Mouse (Mus musculus) gastrocnemius, postnatal 14 days (tissue): ENCODE results near the gene Chpf2. TPM values are rescaled to one million over a fixed set of nuclear protein-coding genes. Genes with fewer than 3 reads are reported as not detected.

Experiments used
- DNase-seq: peaks from one replicate; pipeline ENCODE4 v3.0.0; 2021; ENCODE audit warnings: mixed read lengths
- intact Hi-C: fragments of 180-260 bp; cut with DNase I; formaldehyde crosslinking; loops from one replicate; pipeline ENCODE4 v1.15.1; 2025; ENCODE audit warnings: low total_unique reads
- total RNA-seq, 2 experiments: library from RNA; stranded (reverse); gene quantifications; 2 replicates each; pipeline ENCODE4 v1.2.3; 2021

The Chpf2 gene
- total RNA-seq, 2 experiments from 2014 or later, result 15.8 to 17.9 TPM

DNA sequence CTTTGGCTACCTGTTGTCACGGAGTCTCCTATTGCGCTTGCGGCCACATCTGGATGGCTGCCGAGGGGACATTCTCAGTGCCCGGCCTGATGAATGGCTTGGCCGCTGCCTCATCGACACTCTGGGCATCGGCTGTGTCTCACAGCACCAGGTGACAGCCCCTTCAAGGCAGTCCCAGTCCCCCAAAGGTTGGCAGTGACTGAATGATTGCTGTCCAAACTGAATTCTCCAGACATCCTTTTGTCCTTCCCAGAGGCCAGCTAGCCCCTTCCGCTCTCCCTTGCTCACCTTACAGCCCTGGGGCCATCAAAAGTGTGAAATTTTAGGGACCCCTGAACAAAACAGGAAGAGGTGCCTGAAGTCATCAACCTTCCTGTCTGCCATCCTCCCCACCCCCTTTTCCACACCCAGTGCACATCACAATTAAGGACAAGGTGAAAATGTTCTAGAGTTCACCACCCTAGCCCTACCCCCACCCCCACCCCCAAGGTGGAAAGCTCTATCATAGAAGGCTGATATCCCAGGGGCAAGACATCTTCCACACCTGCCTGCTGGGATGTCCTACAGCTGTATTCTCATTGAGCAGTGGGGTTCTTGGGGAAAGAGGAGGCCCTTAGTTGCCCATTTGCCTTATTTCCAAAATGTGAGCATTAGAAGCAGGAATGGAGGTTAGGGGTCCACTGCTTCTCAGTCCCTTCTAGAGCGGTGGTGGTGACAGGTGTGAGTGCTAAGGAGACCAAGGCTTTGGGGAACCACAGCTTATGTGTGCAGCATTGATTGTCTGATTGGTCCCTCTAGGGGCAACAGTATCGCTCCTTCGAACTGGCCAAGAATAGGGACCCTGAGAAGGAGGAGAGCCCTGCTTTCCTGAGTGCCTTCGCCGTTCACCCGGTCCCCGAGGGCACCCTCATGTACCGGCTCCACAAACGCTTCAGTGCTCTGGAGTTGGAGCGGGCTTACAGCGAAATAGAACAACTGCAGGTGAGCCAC lies 3.3 kb downstream of the Chpf2 start:
- DNase-seq, result no peak
- intact Hi-C loops, result loop anchor here (5.0 kb wide), 1 partner anchor 58 kb away; no protein-coding TSS in a partner anchor

DNA sequence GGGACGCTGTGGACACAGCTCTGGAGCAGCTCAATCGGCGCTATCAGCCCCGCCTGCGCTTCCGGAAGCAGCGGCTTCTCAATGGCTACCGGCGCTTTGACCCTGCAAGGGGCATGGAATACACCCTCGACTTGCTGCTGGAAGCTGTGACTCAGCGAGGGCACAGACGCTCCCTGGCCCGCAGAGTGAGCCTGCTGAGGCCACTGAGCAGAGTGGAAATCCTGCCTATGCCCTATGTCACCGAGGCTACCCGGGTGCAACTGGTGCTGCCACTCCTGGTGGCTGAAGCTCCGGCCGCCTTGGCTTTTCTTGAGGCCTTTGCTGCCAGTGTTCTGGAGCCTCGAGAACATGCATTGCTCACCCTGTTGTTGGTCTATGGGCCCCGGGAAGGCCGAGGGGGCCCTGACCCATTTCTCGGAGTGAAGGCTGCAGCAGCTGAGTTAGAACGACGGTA lies 4.8 kb downstream of the Chpf2 start:
- intact Hi-C loops, result loop anchor here (5.0 kb wide), 1 partner anchor 59 kb away; no protein-coding TSS in a partner anchor
- DNase-seq, result no peak

DNA sequence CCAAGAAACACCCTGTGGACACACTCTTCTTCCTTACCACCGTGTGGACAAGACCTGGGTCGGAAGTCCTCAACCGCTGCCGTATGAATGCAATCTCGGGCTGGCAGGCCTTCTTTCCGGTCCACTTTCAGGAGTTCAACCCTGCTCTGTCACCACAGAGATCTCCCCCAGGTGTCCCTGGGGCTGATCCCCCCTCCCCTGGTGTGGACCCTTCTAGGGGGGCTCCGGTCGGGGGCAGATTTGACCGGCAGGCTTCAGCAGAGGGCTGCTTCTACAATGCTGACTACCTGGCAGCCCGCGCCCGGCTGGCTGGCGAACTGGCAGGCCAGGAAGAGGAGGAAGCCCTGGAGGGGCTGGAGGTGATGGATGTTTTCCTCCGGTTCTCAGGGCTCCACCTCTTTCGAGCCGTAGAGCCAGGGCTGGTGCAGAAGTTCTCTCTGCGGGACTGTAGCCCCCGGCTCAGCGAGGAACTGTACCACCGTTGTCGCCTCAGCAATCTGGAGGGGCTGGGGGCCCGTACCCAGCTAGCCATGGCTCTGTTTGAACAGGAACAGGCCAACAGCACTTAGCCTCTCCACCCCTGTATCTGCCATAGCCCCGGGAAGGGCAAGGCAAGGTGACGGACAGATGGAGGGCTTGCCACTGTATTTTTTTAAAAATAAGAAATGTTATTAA lies 5.4 kb downstream of the Chpf2 start:
- no peak for DNase-seq
- intact Hi-C loops, result loop anchor here (5.0 kb wide), 1 partner anchor 60 kb away; no protein-coding TSS in a partner anchor

DNA sequence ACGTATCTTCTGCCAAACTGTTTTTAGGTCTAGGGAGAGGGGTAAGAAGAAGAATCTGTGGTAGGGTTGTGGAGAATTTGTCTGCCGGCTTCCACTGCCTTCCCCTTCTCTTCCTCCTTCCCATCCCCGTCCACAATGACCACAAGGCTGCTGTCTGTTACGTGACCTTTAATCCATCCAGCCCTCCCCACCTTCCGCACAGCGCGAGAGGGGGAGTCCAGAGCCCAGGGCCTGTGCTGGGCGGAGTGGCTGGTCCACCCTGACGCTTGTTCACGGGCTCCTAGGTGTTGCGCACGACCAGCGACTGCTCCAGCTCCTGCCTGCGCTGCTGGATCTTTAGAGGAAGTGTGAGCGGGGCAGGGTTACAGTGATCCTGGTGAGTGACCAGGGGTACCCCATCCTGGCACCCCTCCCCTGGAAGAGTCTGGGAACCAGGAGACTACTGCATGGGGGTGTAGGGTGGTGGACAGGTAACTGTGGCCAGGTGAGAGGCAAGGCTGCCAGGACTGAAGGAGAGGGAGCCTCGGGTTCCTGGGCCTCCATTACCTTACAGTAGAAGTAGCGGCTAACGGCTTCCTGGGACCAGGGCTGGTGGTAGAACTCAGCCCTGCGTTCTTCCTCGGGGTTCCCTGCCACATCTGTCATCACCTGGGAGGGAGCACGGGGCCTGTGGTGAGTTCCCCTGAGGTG lies 6.1 kb downstream of the Chpf2 start:
- no peak for DNase-seq
- intact Hi-C loops, result loop anchor here (5.0 kb wide), 1 partner anchor 60 kb away; no protein-coding TSS in a partner anchor

DNA sequence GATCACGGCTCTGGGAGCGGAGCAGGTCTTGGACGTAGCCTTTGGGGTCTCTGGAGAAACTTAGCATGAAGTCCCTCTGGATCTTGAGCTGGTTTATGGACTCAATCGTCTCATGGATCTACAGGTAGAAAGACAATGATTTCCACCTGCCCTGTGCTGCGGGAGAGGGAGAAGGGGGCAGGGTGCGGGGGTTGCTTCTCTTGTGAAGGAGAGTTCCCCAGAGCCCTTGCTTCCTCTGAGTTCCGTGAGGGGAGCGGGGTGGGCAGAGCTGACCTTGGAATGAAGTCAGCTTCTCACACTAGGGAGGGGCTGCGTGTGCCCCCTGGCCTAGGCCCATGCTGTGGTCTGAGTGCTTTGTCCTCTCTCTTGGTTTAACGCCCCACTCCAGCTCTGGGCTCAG lies 6.7 kb downstream of the Chpf2 start:
- intact Hi-C loops, result loop anchor here (5.0 kb wide), 1 partner anchor 61 kb away; no protein-coding TSS in a partner anchor

DNA sequence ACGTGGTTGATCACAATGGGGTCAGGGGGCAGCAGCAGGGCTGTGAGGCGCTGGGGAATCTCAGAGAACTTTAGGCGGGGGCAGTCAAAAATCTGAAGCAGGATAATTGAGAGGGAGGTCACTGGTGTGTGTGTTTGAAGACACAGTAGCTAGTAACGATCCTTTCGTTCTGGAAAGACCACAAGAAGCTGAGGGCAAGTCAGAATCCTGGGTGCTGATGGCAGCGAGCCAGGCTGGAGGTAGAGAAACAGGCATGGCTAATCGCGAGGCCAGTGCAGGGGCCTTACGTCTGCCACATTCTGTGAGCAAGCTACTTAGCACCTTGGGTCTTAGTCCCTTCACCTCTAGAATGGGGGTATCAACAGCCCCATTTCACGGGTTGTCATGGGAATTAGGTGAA lies 7.4 kb downstream of the Chpf2 start:
- intact Hi-C loops, result loop anchor here (5.0 kb wide), 1 partner anchor 62 kb away; no protein-coding TSS in a partner anchor

More for the DNA sequence above, 6.7 kb downstream of the Chpf2 start:
- no peak for DNase-seq

DNA sequence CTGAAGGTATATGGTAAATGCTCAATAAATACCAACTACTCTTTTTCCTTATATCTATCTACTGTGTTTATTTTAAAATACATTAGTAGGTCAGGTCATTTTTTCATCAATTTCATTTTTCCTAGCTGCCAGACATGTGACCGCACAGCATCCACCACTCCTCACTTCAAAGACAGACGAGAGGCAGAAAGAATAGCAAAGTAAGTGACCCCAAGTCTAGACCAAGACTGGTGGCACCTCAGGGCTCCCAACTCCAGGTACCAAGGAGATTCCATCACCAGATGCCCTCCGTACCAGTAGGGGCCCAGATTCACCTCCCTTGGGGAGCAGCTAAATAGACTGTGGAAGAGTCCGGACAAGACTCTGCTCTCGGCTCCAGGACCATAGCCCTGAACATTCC lies 7.8 kb downstream of the Chpf2 start:
- intact Hi-C loops, result loop anchor here (5.0 kb wide), 1 partner anchor 62 kb away; no protein-coding TSS in a partner anchor
- DNase-seq, result no peak

More for the DNA sequence above, 7.4 kb downstream of the Chpf2 start:
- DNase-seq, result no peak

DNA sequence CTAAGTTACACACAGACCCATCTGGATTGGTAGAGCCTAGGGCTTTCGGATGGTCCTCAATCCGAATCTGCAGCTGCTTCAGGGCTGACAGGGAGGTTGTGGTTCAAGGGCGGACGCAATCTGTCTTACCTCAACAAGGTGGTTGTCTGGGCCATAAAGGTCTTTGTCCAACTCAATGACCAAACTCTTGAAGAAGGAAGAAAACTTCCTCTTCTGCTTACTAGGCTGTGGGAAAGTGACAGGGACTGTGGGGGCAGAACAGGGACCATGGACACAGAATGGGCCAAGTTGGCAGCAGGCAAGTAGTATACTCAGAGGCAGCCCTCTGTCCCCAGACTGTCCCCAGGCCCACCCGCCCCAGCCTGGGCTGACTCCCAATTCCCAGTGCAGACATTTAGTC lies 8.7 kb downstream of the Chpf2 start:
- no peak for DNase-seq
- intact Hi-C loops, result loop anchor here (5.0 kb wide), 1 partner anchor 57 kb away; no protein-coding TSS in a partner anchor

DNA sequence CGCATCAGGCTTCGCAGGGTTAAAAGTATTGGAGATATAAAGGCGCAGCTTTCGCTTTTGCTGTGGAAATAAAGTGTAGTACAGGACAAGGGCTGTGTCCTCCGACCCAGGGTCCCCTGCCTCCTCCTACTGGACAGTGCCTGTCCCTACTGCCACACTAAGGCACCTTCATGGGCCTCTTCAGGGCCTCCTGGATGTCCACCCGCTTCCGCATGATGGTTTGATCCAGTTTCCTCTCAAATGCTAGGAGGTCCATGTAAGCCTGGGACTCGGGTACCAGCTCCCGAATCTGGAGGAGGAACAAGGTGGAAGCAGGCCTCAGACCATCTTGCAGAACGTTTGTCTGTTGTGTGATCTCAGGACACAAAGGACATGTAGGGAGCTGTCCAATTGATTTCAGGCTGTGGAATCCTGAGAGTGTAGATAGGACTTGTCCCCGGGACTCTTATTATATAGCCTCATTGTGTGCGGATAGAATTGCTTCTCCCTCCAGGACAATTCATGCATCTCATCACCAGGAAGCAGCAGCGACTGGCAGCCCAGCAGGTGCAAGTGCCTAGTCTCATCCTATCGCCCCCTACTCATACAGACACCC lies 9.3 kb downstream of the Chpf2 start:
- intact Hi-C loops, result loop anchor here (5.0 kb wide), 1 partner anchor 56 kb away; no protein-coding TSS in a partner anchor
- no peak for DNase-seq

DNA sequence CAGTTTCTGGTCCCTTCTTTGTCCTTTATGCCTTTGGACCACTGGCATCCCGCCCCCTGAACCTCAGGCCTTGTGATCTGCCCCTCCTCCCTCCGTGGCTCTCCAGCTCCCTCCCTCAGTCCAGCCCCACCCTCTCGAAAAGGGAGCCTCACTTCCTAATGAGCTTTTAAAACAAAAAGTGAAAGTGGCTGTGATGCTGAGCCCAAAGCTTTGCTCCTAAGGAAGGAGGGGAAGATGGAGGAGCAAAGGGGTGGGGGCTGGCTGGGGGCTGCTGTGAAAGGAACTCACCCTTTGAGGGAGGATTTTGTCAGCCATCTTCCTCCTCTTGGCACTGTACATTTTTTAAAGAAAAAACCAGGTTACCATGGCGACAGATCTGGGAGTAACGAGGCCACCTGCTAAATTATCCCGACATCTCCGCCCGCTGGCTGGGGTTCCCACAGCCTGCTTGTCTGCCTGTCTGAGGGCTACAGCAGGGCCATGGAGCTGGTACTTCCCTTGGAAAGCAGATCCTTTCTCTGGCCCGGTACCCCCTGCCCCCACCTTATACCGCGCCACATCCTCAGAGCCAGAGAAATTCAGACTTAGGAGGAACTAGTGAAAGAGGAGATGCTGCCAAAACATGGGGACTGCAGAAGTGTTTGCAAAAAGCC lies 10.1 kb downstream of the Chpf2 start:
- DNase-seq, result no peak
- intact Hi-C loops, result loop anchor here (5.0 kb wide), 1 partner anchor 56 kb away; no protein-coding TSS in a partner anchor

DNA sequence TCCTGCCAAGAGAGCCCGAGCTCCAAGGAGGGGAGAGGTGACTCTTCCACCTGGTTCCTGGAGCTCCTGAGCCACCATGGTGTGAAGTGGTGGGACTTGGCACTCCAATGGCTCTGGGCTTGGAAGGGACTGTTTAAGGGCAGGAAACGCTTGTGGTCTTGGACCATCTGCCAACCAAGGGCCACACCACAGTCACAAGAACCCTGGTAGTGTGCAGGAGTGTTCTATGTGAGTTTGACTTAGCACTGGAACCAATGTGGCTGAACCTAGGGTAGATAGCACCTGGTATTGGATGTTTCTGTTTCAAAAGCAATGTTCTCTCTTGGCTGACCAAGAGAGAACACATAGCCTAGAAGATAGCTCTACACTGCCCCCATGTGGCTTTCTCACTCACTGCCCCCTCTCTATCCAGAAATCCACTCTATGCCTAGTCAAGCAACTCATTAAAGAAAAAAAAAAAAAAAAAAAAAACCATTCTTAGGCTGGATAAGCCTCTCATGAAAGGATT lies 10.7 kb downstream of the Chpf2 start:
- intact Hi-C loops, result loop anchor here (5.0 kb wide), 1 partner anchor 55 kb away; no protein-coding TSS in a partner anchor
- DNase-seq, result peak; percentile 72

DNA sequence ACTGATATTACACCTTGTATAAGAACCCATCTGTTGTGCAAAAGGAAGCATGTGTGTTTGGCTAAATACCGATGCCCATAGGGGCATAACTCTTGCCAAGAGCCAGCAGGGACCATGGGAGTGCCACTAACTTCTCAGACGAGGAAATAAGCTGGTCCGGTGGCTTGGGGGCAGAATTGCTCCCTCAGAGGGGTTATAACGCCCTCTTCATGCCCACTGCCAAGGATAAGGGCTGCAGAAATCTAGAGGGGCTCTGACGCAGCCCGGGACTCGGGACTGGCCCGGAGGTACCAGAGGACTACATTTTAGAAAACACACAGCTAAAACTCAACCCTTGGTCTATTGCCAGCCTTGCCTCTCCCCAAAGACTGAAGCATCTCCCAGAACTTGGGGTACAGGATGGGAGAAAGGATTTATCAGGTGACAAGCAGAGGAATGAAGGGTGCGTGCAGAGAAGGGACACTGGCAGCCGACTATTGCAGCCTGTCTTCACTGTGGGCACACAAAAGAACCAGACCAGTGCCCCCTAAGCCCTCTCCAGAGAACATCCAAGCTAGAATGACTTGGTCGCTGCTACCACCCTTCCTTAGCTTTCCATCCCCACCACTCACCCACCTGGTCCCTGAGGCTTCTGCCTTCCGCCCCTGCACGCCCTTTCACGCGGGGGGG lies 11.5 kb downstream of the Chpf2 start:
- intact Hi-C loops, result loop anchor here (5.0 kb wide), 1 partner anchor 54 kb away; no protein-coding TSS in a partner anchor
- DNase-seq, result no peak

DNA sequence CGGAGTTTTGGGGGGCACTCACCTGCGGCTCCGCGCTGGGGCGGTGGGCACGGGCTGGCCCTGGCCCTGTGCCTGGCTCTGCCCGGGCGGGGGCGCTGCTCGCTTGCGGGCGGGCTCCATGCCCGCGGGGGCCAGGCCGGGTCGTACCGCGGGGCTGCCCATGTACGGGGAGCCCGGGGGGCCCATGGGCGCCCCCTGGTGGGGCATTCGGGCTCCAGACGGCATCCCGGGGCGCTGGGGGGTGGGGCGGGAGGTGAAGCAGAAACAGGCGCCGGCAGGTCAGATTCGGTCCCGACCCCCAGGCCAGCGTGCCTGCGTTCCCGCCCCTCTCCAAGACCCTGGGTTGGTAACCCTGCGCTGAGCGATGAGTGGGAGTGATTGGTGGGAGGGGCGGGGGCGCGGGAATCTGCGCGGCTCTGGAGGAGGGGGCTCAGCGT lies 12.0 kb downstream of the Chpf2 start:
- intact Hi-C loops, result loop anchor here (5.0 kb wide), 1 partner anchor 54 kb away; no protein-coding TSS in a partner anchor
- peak; percentile 77 for DNase-seq

DNA sequence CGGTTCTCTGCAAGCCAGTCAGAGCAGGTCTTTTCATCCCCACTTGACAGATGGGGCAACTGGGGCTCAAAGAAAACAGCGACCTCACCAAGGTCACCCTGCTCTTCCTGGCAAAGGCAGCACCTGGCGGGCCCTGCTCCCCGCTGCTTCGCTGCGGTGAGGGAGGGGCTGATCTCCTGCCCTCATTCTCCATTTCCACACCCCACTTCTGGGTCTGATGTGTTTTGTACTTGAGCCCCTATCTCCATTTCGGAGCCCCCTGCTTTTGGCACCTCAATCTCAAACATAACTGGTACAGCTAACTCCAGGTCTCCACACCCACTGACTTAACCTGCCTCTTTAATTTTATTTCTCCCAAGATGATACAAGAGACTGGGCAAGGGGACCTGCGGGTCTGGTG lies 12.6 kb downstream of the Chpf2 start:
- intact Hi-C loops, result loop anchor here (5.0 kb wide), 1 partner anchor 53 kb away; no protein-coding TSS in a partner anchor
- DNase-seq, result no peak

DNA sequence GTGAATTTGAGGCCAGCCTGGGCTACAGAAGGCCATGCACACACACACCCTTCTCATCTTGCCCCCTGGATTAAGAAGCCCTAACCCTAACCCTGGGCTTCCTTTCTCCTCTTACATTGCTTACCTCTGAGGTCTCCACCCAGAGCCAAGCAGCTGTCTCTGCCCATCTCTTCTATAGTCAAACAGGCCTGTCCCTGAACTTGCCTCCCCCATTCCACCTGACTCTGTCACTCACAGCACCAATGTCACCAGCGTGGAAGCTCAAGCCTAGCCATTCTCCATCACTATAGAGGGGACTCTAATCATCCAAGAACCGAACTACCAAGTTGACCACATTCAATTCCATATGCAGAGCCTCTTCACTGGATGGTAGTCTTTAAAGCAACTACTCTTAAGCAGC lies 13.7 kb downstream of the Chpf2 start:
- peak; percentile 82 for DNase-seq
- intact Hi-C loops, result no loop called here

DNA sequence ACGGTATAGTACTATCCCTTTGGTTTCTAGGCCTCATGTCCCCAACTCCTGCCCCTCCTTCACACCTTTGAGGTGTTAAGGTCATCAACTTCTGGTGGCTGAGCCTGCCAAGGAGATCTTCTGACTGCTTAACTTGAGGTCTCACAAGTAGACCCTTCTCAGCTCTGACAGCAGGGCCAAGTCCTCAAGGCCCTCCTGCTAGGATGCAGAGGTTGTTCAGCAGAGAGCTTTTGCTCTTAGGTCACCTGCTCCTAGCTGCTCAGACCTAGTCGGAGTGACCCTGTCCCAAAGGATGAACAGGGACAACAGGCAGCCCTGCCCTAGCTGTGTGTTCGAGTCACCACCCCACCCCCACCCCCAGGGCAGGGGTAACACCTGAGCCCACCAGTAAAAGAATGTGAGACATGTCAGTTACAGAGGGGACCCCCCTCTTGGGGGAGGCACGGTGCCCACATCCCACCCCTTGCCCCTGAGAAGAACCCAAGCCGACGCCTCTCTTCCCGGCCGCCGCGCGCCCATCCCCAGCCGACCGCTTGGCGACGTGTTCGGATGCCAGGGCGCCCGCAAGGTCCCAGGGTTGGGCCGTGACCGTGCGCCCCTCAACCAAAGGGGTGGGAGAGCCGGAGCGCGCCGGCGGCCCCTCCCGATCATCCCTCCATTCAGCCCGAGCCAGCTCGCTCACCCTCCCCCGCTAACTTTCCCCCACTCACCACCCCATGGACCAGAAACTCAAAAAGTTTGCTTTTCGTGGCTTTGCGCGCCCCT lies 14.7 kb downstream of the Chpf2 start:
- no peak for DNase-seq
- intact Hi-C loops, result no loop called here
